Mouse (Mus musculus): Measurements from ENCODE around the gene Atp6v1c2. TPM values are rescaled to one million over a fixed set of nuclear protein-coding genes. Genes with fewer than 3 reads are reported as not detected.
A peak's percentile ranks its signal among the peaks of the same experiment; 100 is the strongest.

Gene Atp6v1c2
- polyA plus RNA-seq, 1 experiment from 2014 or later = not detected

GRCm38 (mm10) chr12:17350106-17350505 is 20.9 kb upstream of the Atp6v1c2 start:
- H3K36me3 ChIP-seq (ENCODE audit: inconsistent target) = peaks cover 22% of the 10 kb centered on the region
- H3K4me3 ChIP-seq (ENCODE audit: inconsistent target) = no peak overlapping the region
- no peak overlapping the region for H3K27ac ChIP-seq
- peaks cover 26% of the 10 kb centered on the region for H3K79me2 ChIP-seq (ENCODE audit: inconsistent target)

- 1% methylated on average over 41 of the region's 42 CpGs for WGBS (ENCODE audit: missing documents)
Measured at GRCm38 (mm10) chr12:17348048-17349036, 19.2 kb upstream of the Atp6v1c2 start, which contains the start of gene Nol10. TSS of gene Nol10 (plus strand) at chr12:17348458.

GRCm38 (mm10) chr12:17347327-17348047 is 18.3 kb upstream of the Atp6v1c2 start:
- no peaks in the 10 kb centered on the region for H3K36me3 ChIP-seq (ENCODE audit: inconsistent target)
- H3K79me2 ChIP-seq (ENCODE audit: inconsistent target) = peaks cover 26% of the 10 kb centered on the region
- H3K4me3 ChIP-seq (ENCODE audit: inconsistent target) = peak overlapping the region; percentile 92
- WGBS (ENCODE audit: missing documents) = 41% methylated on average over 11 of the region's 11 CpGs
- peak overlapping the region; percentile 59 for H3K27ac ChIP-seq

More at GRCm38 (mm10) chr12:17348048-17349036, 19.2 kb upstream of the Atp6v1c2 start, which contains the start of gene Nol10:
- peaks cover 5% of the 10 kb centered on the region for H3K36me3 ChIP-seq (ENCODE audit: inconsistent target)
- peaks cover 26% of the 10 kb centered on the region for H3K79me2 ChIP-seq (ENCODE audit: inconsistent target)
- peak within 1 kb of the TSS; percentile 92 for H3K4me3 ChIP-seq (ENCODE audit: inconsistent target)
- H3K27ac ChIP-seq = peak within 1 kb of the TSS; percentile 59

GRCm38 (mm10) chr12:17339114-17339905 is 10.2 kb upstream of the Atp6v1c2 start:
- Histone ChIP-seq H3K36me3 (ENCODE audit: inconsistent target) (no peaks in the 10 kb centered on the region), H3K79me2 (ENCODE audit: inconsistent target) (no peaks in the 10 kb centered on the region), H3K27ac (no peak overlapping the region), H3K4me3 (ENCODE audit: inconsistent target) (no peak overlapping the region)
- 79% methylated on average over 3 of the region's 3 CpGs for WGBS (ENCODE audit: missing documents)

GRCm38 (mm10) chr12:17338338-17338737 is 9.2 kb upstream of the Atp6v1c2 start:
- Histone ChIP-seq H3K36me3 (ENCODE audit: inconsistent target) (no peaks in the 10 kb centered on the region), H3K27ac (no peak overlapping the region), H3K79me2 (ENCODE audit: inconsistent target) (no peaks in the 10 kb centered on the region), H3K4me3 (ENCODE audit: inconsistent target) (no peak overlapping the region)
- WGBS (ENCODE audit: missing documents) = 92% methylated on average over 2 of the region's 2 CpGs

- H3K4me3 ChIP-seq (ENCODE audit: inconsistent target) = no peak overlapping the region
- H3K36me3 ChIP-seq (ENCODE audit: inconsistent target) = no peaks in the 10 kb centered on the region
- no peak overlapping the region for H3K27ac ChIP-seq
- H3K79me2 ChIP-seq (ENCODE audit: inconsistent target) = no peaks in the 10 kb centered on the region
- WGBS (ENCODE audit: missing documents) = 33% methylated on average over 1 of the region's 1 CpGs
Measured at GRCm38 (mm10) chr12:17333459-17333858, 4.3 kb upstream of the Atp6v1c2 start.

- Histone ChIP-seq H3K4me3 (ENCODE audit: inconsistent target) (no peak overlapping the region), H3K36me3 (ENCODE audit: inconsistent target) (no peaks in the 10 kb centered on the region), H3K79me2 (ENCODE audit: inconsistent target) (no peaks in the 10 kb centered on the region), H3K27ac (no peak overlapping the region)
- 7% methylated on average over 51 of the region's 51 CpGs for WGBS (ENCODE audit: missing documents)
Measured at GRCm38 (mm10) chr12:17324549-17325470, 4.3 kb downstream of the Atp6v1c2 start.

GRCm38 (mm10) chr12:17318453-17318852 is 10.7 kb downstream of the Atp6v1c2 start:
- WGBS (ENCODE audit: missing documents) = 89% methylated on average over 3 of the region's 3 CpGs
- H3K4me3 ChIP-seq (ENCODE audit: inconsistent target) = no peak overlapping the region
- no peak overlapping the region for H3K27ac ChIP-seq
- H3K36me3 ChIP-seq (ENCODE audit: inconsistent target) = no peaks in the 10 kb centered on the region
- H3K79me2 ChIP-seq (ENCODE audit: inconsistent target) = no peaks in the 10 kb centered on the region

GRCm38 (mm10) chr12:17317970-17318369 is 11.2 kb downstream of the Atp6v1c2 start:
- Histone ChIP-seq H3K27ac (no peak overlapping the region), H3K79me2 (ENCODE audit: inconsistent target) (no peaks in the 10 kb centered on the region), H3K36me3 (ENCODE audit: inconsistent target) (no peaks in the 10 kb centered on the region), H3K4me3 (ENCODE audit: inconsistent target) (no peak overlapping the region)
- WGBS (ENCODE audit: missing documents) = 84% methylated on average over 4 of the region's 4 CpGs

- 94% methylated on average over 5 of the region's 5 CpGs for WGBS (ENCODE audit: missing documents)
Measured at GRCm38 (mm10) chr12:17316096-17316495, 13.1 kb downstream of the Atp6v1c2 start.

GRCm38 (mm10) chr12:17310852-17311839 is 18.0 kb downstream of the Atp6v1c2 start:
- H3K79me2 ChIP-seq (ENCODE audit: inconsistent target) = no peaks in the 10 kb centered on the region
- 85% methylated on average over 13 of the region's 16 CpGs for WGBS (ENCODE audit: missing documents)

More at GRCm38 (mm10) chr12:17316096-17316495, 13.1 kb downstream of the Atp6v1c2 start:
- Histone ChIP-seq H3K79me2 (ENCODE audit: inconsistent target) (no peaks in the 10 kb centered on the region), H3K36me3 (ENCODE audit: inconsistent target) (no peaks in the 10 kb centered on the region), H3K27ac (no peak overlapping the region), H3K4me3 (ENCODE audit: inconsistent target) (no peak overlapping the region)

GRCm38 (mm10) chr12:17308246-17308645 is 20.9 kb downstream of the Atp6v1c2 start:
- no peak overlapping the region for H3K4me3 ChIP-seq (ENCODE audit: inconsistent target)
- WGBS (ENCODE audit: missing documents) = 51% methylated on average over 4 of the region's 4 CpGs

More at GRCm38 (mm10) chr12:17310852-17311839, 18.0 kb downstream of the Atp6v1c2 start:
- no peak overlapping the region for H3K27ac ChIP-seq
- no peak overlapping the region for H3K4me3 ChIP-seq (ENCODE audit: inconsistent target)
- no peaks in the 10 kb centered on the region for H3K36me3 ChIP-seq (ENCODE audit: inconsistent target)

More at GRCm38 (mm10) chr12:17308246-17308645, 20.9 kb downstream of the Atp6v1c2 start:
- no peak overlapping the region for H3K27ac ChIP-seq
- H3K79me2 ChIP-seq (ENCODE audit: inconsistent target) = no peaks in the 10 kb centered on the region
- no peaks in the 10 kb centered on the region for H3K36me3 ChIP-seq (ENCODE audit: inconsistent target)
